Mouse (Mus musculus): ENCODE measurements at regions not wholly inside any gene's neighbourhood (a gene's known extent, or its start where the extent isn't known, plus 50 kb on each side); places are given as distances from the start of the nearest gene placed in this dataset.

DNA sequence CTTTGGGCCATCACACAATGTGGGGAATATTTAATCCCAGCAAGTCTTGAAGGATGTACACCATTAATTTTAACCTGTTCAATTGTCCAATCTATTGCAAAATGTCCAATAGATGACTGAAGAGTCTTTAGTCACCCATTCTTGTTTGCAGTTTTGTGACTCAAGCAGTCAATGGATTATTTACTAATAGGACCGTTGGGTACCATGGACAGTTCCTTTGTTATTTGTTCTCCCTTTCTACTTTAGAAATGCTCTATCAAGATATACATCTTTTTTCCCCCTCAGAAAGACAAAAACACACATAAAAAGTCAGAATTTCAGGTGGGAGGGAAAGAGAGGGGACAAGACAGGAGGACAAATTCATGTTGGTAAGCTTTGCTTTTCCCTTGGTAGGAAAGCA is 598.3 kb downstream of the Gm9195 start:
- DNase-seq (ENCODE audit: low spot score), result peak; percentile 64

- DNase-seq (ENCODE audit: low spot score), result no peak
Observed at GRCm38 (mm10) chr14:71891667-71892066, 600.0 kb downstream of the Gm9195 start.

- no peak for DNase-seq (ENCODE audit: low spot score)
Observed at GRCm38 (mm10) chr14:71882871-71883270, 608.8 kb downstream of the Gm9195 start.

GRCm38 (mm10) chr14:71845546-71845945 is 646.1 kb downstream of the Gm9195 start:
- DNase-seq (ENCODE audit: low spot score), result no peak

DNA sequence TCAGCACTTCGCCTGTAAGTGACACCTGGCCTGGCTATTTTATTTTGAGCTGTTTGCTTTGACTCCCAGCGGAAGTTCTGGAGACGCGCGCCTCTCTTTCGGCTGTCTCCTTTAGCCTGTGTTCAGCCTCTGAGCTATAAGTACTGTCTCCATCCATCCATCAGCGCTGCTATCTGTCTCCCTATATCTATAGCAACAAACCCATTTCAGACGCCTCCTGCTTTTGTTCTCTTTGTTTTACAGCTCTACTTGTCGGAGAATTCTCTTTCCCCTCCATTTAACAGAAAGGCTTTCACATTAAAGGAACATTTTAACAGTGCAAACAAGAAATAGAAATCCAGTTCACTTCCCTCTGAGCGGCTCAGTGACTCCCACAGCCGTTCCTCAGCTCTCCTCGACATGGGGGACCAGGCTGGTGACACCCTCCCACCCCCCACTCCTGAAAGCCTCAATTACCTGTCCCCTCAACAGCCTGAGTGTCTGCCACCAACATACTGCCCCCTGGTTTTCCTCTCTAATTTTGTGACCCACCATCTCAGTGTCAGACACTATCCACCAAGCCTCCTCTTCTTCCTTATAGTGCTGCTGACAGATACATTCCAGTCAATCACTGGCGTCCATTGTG is 682.7 kb downstream of the Gm9195 start:
- DNase-seq (ENCODE audit: low spot score), result peak; percentile 31

DNA sequence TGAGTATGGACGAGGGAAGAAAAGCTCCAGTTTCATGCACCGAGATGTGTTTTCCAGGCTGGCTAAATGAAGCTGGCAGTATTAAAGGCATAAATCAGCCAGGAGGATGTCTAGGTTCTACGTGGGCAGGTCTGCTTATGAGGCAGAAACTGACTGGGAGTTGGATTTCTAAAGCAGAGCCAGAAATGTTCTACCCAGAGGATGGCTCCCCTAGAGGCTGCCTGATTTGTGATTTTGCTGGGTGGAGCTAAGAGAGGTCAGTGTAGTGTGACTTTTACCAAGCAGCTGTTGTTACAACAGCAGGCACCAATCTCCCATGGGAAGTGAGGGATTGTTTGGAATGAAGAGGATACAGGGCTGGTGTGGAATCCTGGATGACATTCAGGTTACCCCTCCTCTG is 686.0 kb downstream of the Gm9195 start:
- peak; percentile 5 for DNase-seq (ENCODE audit: low spot score)

- DNase-seq (ENCODE audit: low spot score), result no peak
Observed at GRCm38 (mm10) chr14:71799861-71800260, 691.8 kb downstream of the Gm9195 start.

GRCm38 (mm10) chr14:71795713-71796112 is 695.9 kb downstream of the Gm9195 start:
- no peak for DNase-seq (ENCODE audit: low spot score)

- no peak for DNase-seq (ENCODE audit: low spot score)
Observed at GRCm38 (mm10) chr14:71776990-71777525, 714.6 kb downstream of the Gm9195 start.

DNA sequence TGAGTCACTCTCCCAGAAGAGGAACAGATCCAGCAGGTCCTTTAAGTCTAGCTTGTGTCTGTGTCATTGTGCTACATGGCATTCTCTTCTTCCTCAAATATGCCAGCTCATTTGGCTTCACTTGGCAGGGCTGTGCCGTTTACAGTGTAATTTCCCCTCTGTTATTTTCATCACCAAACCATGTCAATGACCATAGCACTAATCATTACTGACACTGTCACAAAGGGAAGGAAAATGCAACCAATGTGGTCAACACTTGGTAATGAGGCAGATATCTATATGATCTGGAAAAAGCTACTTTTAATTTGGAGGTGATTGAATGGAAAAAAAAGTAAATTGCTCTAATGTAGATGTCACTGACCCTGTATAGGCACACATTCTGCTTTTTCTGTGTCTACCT is 724.8 kb downstream of the Gm9195 start:
- no peak for DNase-seq (ENCODE audit: low spot score)

DNA sequence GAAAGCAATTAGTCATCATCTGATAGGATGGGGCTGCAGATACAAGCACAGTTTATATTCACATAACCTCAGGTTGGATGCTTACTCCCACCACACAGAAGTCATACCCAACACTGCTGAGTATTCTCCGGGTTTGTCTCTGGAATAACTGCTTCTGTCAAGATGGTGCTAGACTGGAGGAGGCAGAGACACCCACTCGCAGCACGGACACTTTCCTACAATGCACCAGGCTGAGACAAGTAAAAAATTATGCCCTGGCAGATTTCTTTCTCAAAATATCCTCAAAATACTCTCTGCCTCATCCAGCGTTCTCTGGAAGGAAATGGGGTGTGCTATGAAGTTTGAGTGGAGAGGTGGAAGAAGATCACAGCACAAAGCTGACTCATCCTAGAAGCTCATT is 763.1 kb downstream of the Gm9195 start:
- no peak for DNase-seq (ENCODE audit: low spot score)

- DNase-seq (ENCODE audit: low spot score), result no peak
Observed at GRCm38 (mm10) chr14:71723526-71723925, 768.1 kb downstream of the Gm9195 start.

GRCm38 (mm10) chr14:71709528-71710289 is 781.9 kb downstream of the Gm9195 start:
- DNase-seq (ENCODE audit: low spot score), result no peak

DNA sequence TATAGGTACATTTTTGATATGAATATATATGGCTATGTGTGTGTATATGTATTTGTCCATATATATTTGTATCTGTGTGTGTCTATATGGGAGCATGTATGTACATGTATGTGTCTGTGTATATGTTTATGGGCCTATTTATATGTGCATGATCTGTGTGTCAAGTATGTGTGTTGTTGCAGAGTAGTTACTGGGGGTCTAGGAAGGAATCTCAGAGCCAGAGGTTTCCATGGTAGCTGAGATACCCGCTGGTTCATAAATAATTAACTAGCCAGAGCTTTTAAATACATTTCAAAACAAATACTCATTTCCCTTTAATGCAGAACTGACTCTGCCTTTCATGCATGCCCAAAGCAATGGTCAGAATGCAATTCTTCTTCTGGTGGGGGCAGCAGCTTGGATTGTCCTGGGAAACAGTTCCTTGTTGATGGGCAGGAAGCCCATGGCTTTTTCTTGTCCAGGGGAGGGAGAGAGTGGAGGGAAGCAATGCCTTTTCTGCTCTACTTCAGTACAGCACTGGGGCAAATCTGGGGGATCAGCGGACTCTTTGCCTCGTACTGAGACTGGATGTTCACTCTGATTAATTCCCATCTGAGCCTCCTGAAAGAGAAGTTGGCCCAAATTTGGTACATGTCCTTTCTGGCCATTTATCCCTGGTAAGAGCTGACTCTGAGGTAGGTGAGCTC is 798.7 kb downstream of the Gm9195 start:
- DNase-seq (ENCODE audit: low spot score), result no peak

DNA sequence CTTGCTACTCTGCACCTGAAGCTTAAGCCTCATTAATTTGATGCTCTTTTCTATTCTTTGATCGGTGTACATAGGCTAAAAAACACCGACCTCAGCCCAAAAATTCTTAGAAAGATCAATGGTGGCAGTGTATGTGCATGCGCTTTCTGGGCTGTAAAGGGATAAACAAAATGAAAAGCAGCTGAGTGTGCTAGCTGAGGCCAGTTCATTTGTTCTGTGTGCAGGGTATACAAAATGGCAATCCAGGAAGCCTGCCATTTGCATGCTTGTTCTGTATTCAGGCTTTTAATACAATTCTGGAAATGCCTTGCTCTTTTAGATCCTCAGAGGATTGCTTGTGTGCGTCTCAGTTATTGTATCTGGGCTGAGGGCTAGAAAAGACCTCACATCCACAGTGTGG is 817.1 kb downstream of the Gm9195 start:
- no peak for DNase-seq (ENCODE audit: low spot score)

- no peak for DNase-seq (ENCODE audit: low spot score)
Observed at GRCm38 (mm10) chr14:71673837-71674236, 817.8 kb downstream of the Gm9195 start.

DNA sequence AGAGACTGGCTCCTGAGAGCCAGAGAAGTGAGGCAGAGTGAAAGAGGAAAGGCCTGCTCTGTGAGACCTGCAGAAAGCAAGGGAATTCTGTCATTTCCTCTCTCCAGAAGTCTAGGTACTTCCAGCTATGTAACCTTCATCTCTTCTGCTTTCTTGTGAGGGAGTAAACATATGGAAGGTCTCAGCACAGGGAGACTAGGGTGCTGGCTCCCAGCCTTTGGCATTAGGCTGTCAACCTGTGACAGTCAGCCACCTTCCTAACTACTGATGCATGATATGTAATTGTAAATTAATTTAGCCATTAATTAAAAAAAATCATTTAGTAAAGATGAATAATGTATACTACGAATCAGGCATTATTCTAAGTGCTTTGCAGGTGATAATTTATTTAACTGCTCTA is 819.2 kb downstream of the Gm9195 start:
- DNase-seq (ENCODE audit: low spot score), result no peak

GRCm38 (mm10) chr14:71671994-71672393 is 819.6 kb downstream of the Gm9195 start:
- no peak for DNase-seq (ENCODE audit: low spot score)

DNA sequence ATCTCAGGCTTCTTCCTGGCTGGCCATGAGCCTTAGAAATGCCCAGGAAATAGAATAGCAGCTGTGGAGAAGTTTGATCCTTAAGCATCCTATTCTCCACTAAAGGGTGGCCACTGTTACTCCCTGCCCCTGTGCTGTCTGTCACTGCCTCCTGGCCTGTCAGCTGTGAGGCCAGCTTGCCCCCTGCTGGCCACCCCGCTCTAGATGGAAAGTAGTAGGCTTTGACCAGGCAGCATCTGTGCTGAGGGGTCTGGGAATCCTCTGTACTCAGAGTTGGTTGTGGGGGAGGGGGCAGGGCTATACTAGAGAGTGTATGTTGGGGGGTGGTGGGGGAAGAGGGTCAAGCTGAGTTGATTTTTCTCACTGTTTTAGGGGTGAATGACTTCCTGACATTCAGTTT is 821.2 kb downstream of the Gm9195 start:
- peak; percentile 81 for DNase-seq (ENCODE audit: low spot score)

GRCm38 (mm10) chr14:71666656-71667055 is 825.0 kb downstream of the Gm9195 start:
- no peak for DNase-seq (ENCODE audit: low spot score)

- DNase-seq (ENCODE audit: low spot score), result no peak
Observed at GRCm38 (mm10) chr14:71660166-71660565, 831.5 kb downstream of the Gm9195 start.

GRCm38 (mm10) chr14:71654785-71655627 is 836.6 kb downstream of the Gm9195 start:
- no peak for DNase-seq (ENCODE audit: low spot score)

Measured in embryo, embryonic 10 days (tissue).